Mouse (Mus musculus): ENCODE results near the gene Zfp605. TPM values are rescaled to one million over a fixed set of nuclear protein-coding genes. Genes with fewer than 3 reads are reported as not detected.
"Not testable (repeated sequence)": the region's sequence is repeated elsewhere in the genome, so short reads cannot be mapped to it uniquely, and the experiment has no call there.

Zfp605 gene
- polyA plus RNA-seq (2014; fragmentation: Nextera tagmentation; extraction: Ambion mirVana), result 4.5 and 4.8 TPM in 2 replicates

GRCm38 (mm10) chr5:110109991-110110441 is at the start of gene Zfp605:
Gene Zfp605, plus strand, starts transcription at chr5:110110092.
- peak; percentile 87 for DNase-seq (ENCODE audit: low spot score)
- ATAC-seq (replicated peaks; ENCODE audit: insufficient number of reproducible peaks, low FRiP score, low TSS enrichment, low read depth), result peak; percentile 52
- Histone ChIP-seq H3K27me3 (ENCODE audit: control insufficient read depth, insufficient read depth, low read length) (no peaks in the 10 kb centered on the region), H3K4me2 (ENCODE audit: low read depth, low read length) (peak within 1 kb of the TSS; percentile 43), H3K4me1 (ENCODE audit: control insufficient read depth, insufficient read depth, low read length) (no peaks in the 10 kb centered on the region), H3K9me3 (replicated peaks; ENCODE audit: control insufficient read depth, low read length) (no peaks in the 10 kb centered on the region), H3K4me3 (ENCODE audit: low read depth, low read length) (peak within 1 kb of the TSS; percentile 38), H3K27ac (replicated peaks; ENCODE audit: low read depth, low read length) (no peak within 1 kb of the TSS), H3K9ac (replicated peaks; ENCODE audit: low read length) (peak within 1 kb of the TSS; percentile 56), H3K36me3 (replicated peaks; ENCODE audit: control insufficient read depth, insufficient read depth, low read depth, low read length) (peaks cover 4% of the 10 kb centered on the region; the same call in 1 of the 2 replicates)
- 1% methylated on average over 12 of the region's 12 CpGs for WGBS

DNA sequence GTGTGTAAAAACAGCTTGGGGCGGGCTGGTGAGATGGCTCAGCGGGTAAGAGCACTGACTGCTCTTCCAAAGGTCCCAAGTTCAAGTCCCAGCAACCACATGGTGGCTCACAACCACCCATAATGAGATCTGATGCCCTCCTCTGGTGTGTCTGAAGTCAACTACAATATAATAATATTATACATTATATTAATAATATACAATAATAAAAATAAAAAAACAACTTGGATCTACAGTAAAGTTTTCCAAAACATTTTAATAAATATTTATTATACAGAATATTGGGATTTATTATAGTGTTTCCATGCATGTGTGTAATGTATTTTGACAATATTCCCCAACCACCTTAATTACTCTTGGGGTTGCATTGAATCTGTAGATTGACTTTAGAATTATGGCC is 37.5 kb upstream of the Zfp605 start, which contains the start of gene Gm17655:
Gene Gm17655, minus strand, starts transcription at position 101 of the 400 bp plus-strand sequence.
- WGBS, result 69% methylated on average over 2 of the region's 2 CpGs
- H3K4me1 ChIP-seq (ENCODE audit: control insufficient read depth, insufficient read depth, low read length); H3K36me3 ChIP-seq (replicated peaks; ENCODE audit: control insufficient read depth, insufficient read depth, low read depth, low read length); DNase-seq (ENCODE audit: low spot score); ATAC-seq (replicated peaks; ENCODE audit: insufficient number of reproducible peaks, low FRiP score, low TSS enrichment, low read depth); H3K4me3 ChIP-seq (ENCODE audit: low read depth, low read length); H3K27ac ChIP-seq (replicated peaks; ENCODE audit: low read depth, low read length); H3K4me2 ChIP-seq (ENCODE audit: low read depth, low read length); H3K9ac ChIP-seq (replicated peaks; ENCODE audit: low read length); H3K9me3 ChIP-seq (replicated peaks; ENCODE audit: control insufficient read depth, low read length); H3K27me3 ChIP-seq (ENCODE audit: control insufficient read depth, insufficient read depth, low read length): not testable (repeated sequence)

- Histone ChIP-seq H3K4me3 (ENCODE audit: low read depth, low read length) (no peak overlapping the region), H3K4me1 (ENCODE audit: control insufficient read depth, insufficient read depth, low read length) (no peaks in the 10 kb centered on the region), H3K27me3 (ENCODE audit: control insufficient read depth, insufficient read depth, low read length) (no peaks in the 10 kb centered on the region), H3K27ac (replicated peaks; ENCODE audit: low read depth, low read length) (no peak overlapping the region), H3K9ac (replicated peaks; ENCODE audit: low read length) (no peak overlapping the region), H3K9me3 (replicated peaks; ENCODE audit: control insufficient read depth, low read length) (no peaks in the 10 kb centered on the region), H3K36me3 (replicated peaks; ENCODE audit: control insufficient read depth, insufficient read depth, low read depth, low read length) (no peaks in the 10 kb centered on the region), H3K4me2 (ENCODE audit: low read depth, low read length) (no peak overlapping the region)
- DNase-seq (ENCODE audit: low spot score) (no peak), ATAC-seq (replicated peaks; ENCODE audit: insufficient number of reproducible peaks, low FRiP score, low TSS enrichment, low read depth) (no peak)
- WGBS, result 79% methylated on average over 4 of the region's 4 CpGs
Measured at GRCm38 (mm10) chr5:110082961-110083360, 26.9 kb upstream of the Zfp605 start.

GRCm38 (mm10) chr5:110086161-110086866 is 23.6 kb upstream of the Zfp605 start:
- Histone ChIP-seq H3K4me3 (ENCODE audit: low read depth, low read length) (no peak overlapping the region), H3K27ac (replicated peaks; ENCODE audit: low read depth, low read length) (no peak overlapping the region), H3K36me3 (replicated peaks; ENCODE audit: control insufficient read depth, insufficient read depth, low read depth, low read length) (no peaks in the 10 kb centered on the region), H3K27me3 (ENCODE audit: control insufficient read depth, insufficient read depth, low read length) (no peaks in the 10 kb centered on the region), H3K4me2 (ENCODE audit: low read depth, low read length) (no peak overlapping the region), H3K9me3 (replicated peaks; ENCODE audit: control insufficient read depth, low read length) (no peaks in the 10 kb centered on the region), H3K9ac (replicated peaks; ENCODE audit: low read length) (no peak overlapping the region), H3K4me1 (ENCODE audit: control insufficient read depth, insufficient read depth, low read length) (no peaks in the 10 kb centered on the region)
- 35% methylated on average over 14 of the region's 14 CpGs for WGBS
- no peak for ATAC-seq (replicated peaks; ENCODE audit: insufficient number of reproducible peaks, low FRiP score, low TSS enrichment, low read depth)
- DNase-seq (ENCODE audit: low spot score), result no peak

- no peaks in the 10 kb centered on the region for H3K9me3 ChIP-seq (replicated peaks; ENCODE audit: control insufficient read depth, low read length)
- no peak overlapping the region for H3K4me2 ChIP-seq (ENCODE audit: low read depth, low read length)
- no peak overlapping the region for H3K9ac ChIP-seq (replicated peaks; ENCODE audit: low read length)
- H3K36me3 ChIP-seq (replicated peaks; ENCODE audit: control insufficient read depth, insufficient read depth, low read depth, low read length), result no peaks in the 10 kb centered on the region
- H3K4me3 ChIP-seq (ENCODE audit: low read depth, low read length), result no peak overlapping the region
- ATAC-seq (replicated peaks; ENCODE audit: insufficient number of reproducible peaks, low FRiP score, low TSS enrichment, low read depth) (no peak), DNase-seq (ENCODE audit: low spot score) (no peak)
- no peaks in the 10 kb centered on the region for H3K27me3 ChIP-seq (ENCODE audit: control insufficient read depth, insufficient read depth, low read length)
- H3K4me1 ChIP-seq (ENCODE audit: control insufficient read depth, insufficient read depth, low read length), result no peaks in the 10 kb centered on the region
- no peak overlapping the region for H3K27ac ChIP-seq (replicated peaks; ENCODE audit: low read depth, low read length)
- WGBS, result 74% methylated on average over 2 of the region's 2 CpGs
Measured at GRCm38 (mm10) chr5:110091546-110091945, 18.3 kb upstream of the Zfp605 start.

- under 1% methylated on average over 25 of the region's 25 CpGs for WGBS
- ATAC-seq (replicated peaks; ENCODE audit: insufficient number of reproducible peaks, low FRiP score, low TSS enrichment, low read depth), result peak; percentile 97
- no peaks in the 10 kb centered on the region for H3K9me3 ChIP-seq (replicated peaks; ENCODE audit: control insufficient read depth, low read length)
- H3K36me3 ChIP-seq (replicated peaks; ENCODE audit: control insufficient read depth, insufficient read depth, low read depth, low read length), result no peaks in the 10 kb centered on the region
- H3K4me1 ChIP-seq (ENCODE audit: control insufficient read depth, insufficient read depth, low read length), result no peaks in the 10 kb centered on the region
- H3K4me3 ChIP-seq (ENCODE audit: low read depth, low read length), result peak within 1 kb of the TSS; percentile 45
- peak within 1 kb of the TSS; percentile 61 for H3K9ac ChIP-seq (replicated peaks; ENCODE audit: low read length)
- DNase-seq (ENCODE audit: low spot score), result peak; percentile 92
- no peak within 1 kb of the TSS for H3K27ac ChIP-seq (replicated peaks; ENCODE audit: low read depth, low read length)
- H3K4me2 ChIP-seq (ENCODE audit: low read depth, low read length), result peak within 1 kb of the TSS; percentile 56
- no peaks in the 10 kb centered on the region for H3K27me3 ChIP-seq (ENCODE audit: control insufficient read depth, insufficient read depth, low read length)
Measured at GRCm38 (mm10) chr5:110094030-110094846, 15.7 kb upstream of the Zfp605 start, which contains the start of gene Gm35315. Gene Gm35315, minus strand, starts transcription at chr5:110094420.

GRCm38 (mm10) chr5:110094847-110095213 is 15.1 kb upstream of the Zfp605 start:
- H3K4me3 ChIP-seq (ENCODE audit: low read depth, low read length), result peak overlapping the region; percentile 45
- no peaks in the 10 kb centered on the region for H3K36me3 ChIP-seq (replicated peaks; ENCODE audit: control insufficient read depth, insufficient read depth, low read depth, low read length)
- H3K27me3 ChIP-seq (ENCODE audit: control insufficient read depth, insufficient read depth, low read length), result no peaks in the 10 kb centered on the region
- no peaks in the 10 kb centered on the region; the same call in 1 of the 2 replicates for H3K4me1 ChIP-seq (ENCODE audit: control insufficient read depth, insufficient read depth, low read length)
- DNase-seq (ENCODE audit: low spot score) (no peak), ATAC-seq (replicated peaks; ENCODE audit: insufficient number of reproducible peaks, low FRiP score, low TSS enrichment, low read depth) (no peak)
- no peak overlapping the region for H3K27ac ChIP-seq (replicated peaks; ENCODE audit: low read depth, low read length)
- H3K9me3 ChIP-seq (replicated peaks; ENCODE audit: control insufficient read depth, low read length), result no peaks in the 10 kb centered on the region
- H3K9ac ChIP-seq (replicated peaks; ENCODE audit: low read length), result peak overlapping the region; percentile 61
- WGBS, result 6% methylated on average over 4 of the region's 4 CpGs
- H3K4me2 ChIP-seq (ENCODE audit: low read depth, low read length), result peak overlapping the region; percentile 56

All from embryonic facial prominence, embryonic 11.5 days (tissue).